In the genomic region with DNA sequence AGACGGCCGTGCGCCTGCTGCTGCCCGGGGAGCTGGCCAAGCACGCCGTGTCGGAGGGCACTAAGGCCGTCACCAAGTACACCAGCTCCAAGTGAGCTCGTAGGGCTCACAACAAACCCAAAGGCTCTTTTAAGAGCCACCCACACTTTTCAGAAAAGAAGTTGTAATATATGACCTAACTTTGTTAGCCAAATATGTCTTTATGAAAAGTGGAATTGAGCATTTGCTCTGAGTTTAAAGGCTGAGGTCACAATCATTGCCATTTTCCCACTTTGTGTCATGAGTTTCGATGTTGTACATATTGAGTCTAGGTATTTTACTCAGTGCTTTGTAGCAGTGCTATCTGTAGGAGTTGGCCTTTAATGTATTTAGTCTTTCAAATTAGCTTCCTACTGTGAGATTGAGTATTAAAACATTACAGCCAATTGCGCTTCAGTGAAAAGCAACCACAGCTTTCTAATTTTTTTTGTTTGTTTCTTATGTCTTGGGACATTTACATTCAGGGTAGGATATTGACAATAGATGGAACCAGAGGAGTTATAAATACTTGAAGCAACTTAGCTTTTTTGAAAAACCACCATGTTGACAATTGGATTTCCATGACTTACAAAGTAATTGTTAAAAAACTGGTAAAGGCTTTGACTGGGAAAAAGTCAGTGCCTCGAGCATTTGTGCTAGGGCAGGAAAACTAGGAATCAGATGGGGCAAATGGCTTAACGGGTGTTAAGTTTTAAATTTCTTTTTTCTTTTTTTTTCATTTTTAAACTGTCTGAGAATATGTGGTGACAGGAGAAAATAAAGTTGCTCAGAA, we compare ENCODE assay signal across 7 mouse cellular contexts. TPM values are rescaled to one million over a fixed set of nuclear protein-coding genes. Genes with fewer than 3 reads are reported as not detected.
A peak's percentile ranks its signal among the peaks of the same experiment; 100 is the strongest.
DNase-seq lines count a peak whose midpoint lies in the region; ATAC-seq lines count a peak whose summit lies in the region.

No protein-coding gene starts in this region.

- H3K9ac ChIP-seq in limb, embryonic 15.5 days, result 0 out of 2 replicates have a peak overlapping the region, but pooled peaks have one; percentile 21

- peak overlapping the region; percentile 54 for H3K4me2 ChIP-seq in limb, embryonic 15.5 days

- 2% methylated on average over 13 of the region's 13 CpGs for WGBS in limb, embryonic 15.5 days

- ATAC-seq in erythroblast, adult 5-6 weeks (replicated peaks; ENCODE audit: low FRiP score, poor library complexity, severe bottlenecking), result 0 out of 2 replicates have a peak, but pooled peaks have one; percentile 9
- ATAC-seq in limb, embryonic 15.5 days (ENCODE audit: insufficient number of reproducible peaks, low FRiP score, low TSS enrichment, low read depth), result no peak

- peaks cover 5% of the 10 kb centered on the region; the same call in 1 of the 2 replicates for H3K4me1 ChIP-seq in limb, embryonic 15.5 days

- H3K27me3 ChIP-seq in limb, embryonic 15.5 days, result no peaks in the 10 kb centered on the region
- no peaks in the 10 kb centered on the region for H3K27me3 ChIP-seq in splenic B cell, adult 2 months (ENCODE audit: control insufficient read depth, insufficient read depth, low read length, poor library complexity, severe bottlenecking)

- H3K36me3 ChIP-seq in limb, embryonic 15.5 days, result no peaks in the 10 kb centered on the region
- H3K36me3 ChIP-seq in splenic B cell, adult 2 months (ENCODE audit: control insufficient read depth, insufficient read depth, low read length, poor library complexity, severe bottlenecking), result 0 out of 2 replicates have a peak, but pooled peaks cover 1% of the 10 kb centered on the region

- H3K27ac ChIP-seq in limb, embryonic 15.5 days, result peak overlapping the region; percentile 99

- H3K9me3 ChIP-seq in limb, embryonic 15.5 days, result no peaks in the 10 kb centered on the region

- DNase-seq in 3T3-L1 (ENCODE audit: low read depth, low spot score), result peak; percentile 60
- peak; percentile 45 for DNase-seq in CD4-positive helper T cell, adult 2 months (ENCODE audit: low read depth, low spot score)
- DNase-seq in splenic B cell, adult 2 months (ENCODE audit: low read depth, low spot score), result peak; percentile 37
- DNase-seq in layer of hippocampus, adult 11-12 months (ENCODE audit: low spot score), result no peak
- DNase-seq in kidney, adult 18-20 months, result no peak

- peak overlapping the region; percentile 45 for H3K4me3 ChIP-seq in limb, embryonic 15.5 days

RNA-seq across cellular contexts. Expression of a gene that starts 0.8 kb away (rescaled TPM):
- total RNA-seq in erythroblast, adult 5-6 weeks (2015; ENCODE audit: low replicate concordance), result 79.4 and 128 TPM in 2 replicates
- total RNA-seq in erythroblast, adult 5-6 weeks (2017; ENCODE audit: low replicate concordance), result 1,415 and 1,638 TPM in 2 replicates
- polyA plus RNA-seq in limb, embryonic 15.5 days (2015; fragmentation: Nextera tagmentation; extraction: Ambion mirVana), result 2.0 and 2.1 TPM in 2 replicates

RNA-seq across cellular contexts. Expression of a gene that starts 1.9 kb away (rescaled TPM):
- total RNA-seq in erythroblast, adult 5-6 weeks (2015; ENCODE audit: low replicate concordance), result 41.1 and 59.8 TPM in 2 replicates
- 178 and 330 TPM in 2 replicates for total RNA-seq in erythroblast, adult 5-6 weeks (2017; ENCODE audit: low replicate concordance)
- polyA plus RNA-seq in limb, embryonic 15.5 days (2015; fragmentation: Nextera tagmentation; extraction: Ambion mirVana), result 5.8 and 6.6 TPM in 2 replicates

RNA-seq across cellular contexts. Expression of a gene that starts 3.6 kb away (rescaled TPM):
- total RNA-seq in erythroblast, adult 5-6 weeks (2015; ENCODE audit: low replicate concordance), result 12.5 and 24.5 TPM in 2 replicates
- 1,181 and 1,326 TPM in 2 replicates for total RNA-seq in erythroblast, adult 5-6 weeks (2017; ENCODE audit: low replicate concordance)
- 23.3 and 37.2 TPM in 2 replicates for polyA plus RNA-seq in limb, embryonic 15.5 days (2015; fragmentation: Nextera tagmentation; extraction: Ambion mirVana)

RNA-seq across cellular contexts. Expression of a gene that starts 4.8 kb away (rescaled TPM):
- total RNA-seq in erythroblast, adult 5-6 weeks (2015; ENCODE audit: low replicate concordance), result 179 and 183 TPM in 2 replicates
- 251 and 270 TPM in 2 replicates for total RNA-seq in erythroblast, adult 5-6 weeks (2017; ENCODE audit: low replicate concordance)
- 4.0 and 12.0 TPM in 2 replicates for polyA plus RNA-seq in limb, embryonic 15.5 days (2015; fragmentation: Nextera tagmentation; extraction: Ambion mirVana)

RNA-seq across cellular contexts. Expression of a gene that starts 8.7 kb away (rescaled TPM):
- 188 and 215 TPM in 2 replicates for total RNA-seq in erythroblast, adult 5-6 weeks (2015; ENCODE audit: low replicate concordance)
- total RNA-seq in erythroblast, adult 5-6 weeks (2017; ENCODE audit: low replicate concordance), result 1,447 and 1,942 TPM in 2 replicates
- 28.0 and 31.1 TPM in 2 replicates for polyA plus RNA-seq in limb, embryonic 15.5 days (2015; fragmentation: Nextera tagmentation; extraction: Ambion mirVana)

Comparison
In these comparisons a context has a peak if more than half of its experiments do, and no peak if none do; other contexts are left out.
1. DNase-seq: peak in 3T3-L1 (single experiment), CD4-positive helper T cell, adult 2 months (single experiment) and splenic B cell, adult 2 months (single experiment); none in layer of hippocampus, adult 11-12 months (single experiment) and kidney, adult 18-20 months (single experiment).